Mouse (Mus musculus) heart, embryonic 12.5 days (tissue): ENCODE measurements around the gene Myo1f. TPM values are rescaled to one million over a fixed set of nuclear protein-coding genes. Genes with fewer than 3 reads are reported as not detected.

Source experiments
- polyA plus RNA-seq: library from polyadenylated mRNA; unstranded; fragments of >200 nt; fragmentation: Nextera tagmentation; extraction: Ambion mirVana; gene quantifications from 2 replicates; pipeline ENCODE4 v1.2.1, GENCODE M21; 2016

The Myo1f gene
- polyA plus RNA-seq, 1 experiment from 2014 or later: 1.9 TPM

Other genes starting within 250 kb of the Myo1f start
- gene Zfp81, start 196.8 kb upstream of the Myo1f start, polyA plus RNA-seq: 6.5 and 6.6 TPM in 2 replicates
- gene Zfp101, start 161.1 kb upstream of the Myo1f start, polyA plus RNA-seq: 8.0 and 8.1 TPM in 2 replicates
- not detected in 2 replicates for gene Actl9, start 122.8 kb upstream of the Myo1f start, polyA plus RNA-seq
- 44.1 and 49.0 TPM in 2 replicates for gene Adamts10, start 31.5 kb upstream of the Myo1f start, polyA plus RNA-seq
- 31.6 and 32.4 TPM in 2 replicates for gene Zfp414, start 73.4 kb downstream of the Myo1f start, polyA plus RNA-seq
- 0.14 and 0.67 TPM in 2 replicates for gene Pram1, start 82.3 kb downstream of the Myo1f start, polyA plus RNA-seq
- 257 and 259 TPM in 2 replicates for gene Hnrnpm, start 131.2 kb downstream of the Myo1f start, polyA plus RNA-seq
- gene March2, start 163.0 kb downstream of the Myo1f start, polyA plus RNA-seq: 76.5 and 79.5 TPM in 2 replicates
- 285 and 287 TPM in 2 replicates for gene Rab11b, start 204.8 kb downstream of the Myo1f start, polyA plus RNA-seq
- 6.9 and 7.5 TPM in 2 replicates for gene Angptl4, start 226.1 kb downstream of the Myo1f start, polyA plus RNA-seq